Mouse (Mus musculus) v-Abl transformed pro-B cells (cell line): ENCODE measurements around the gene Vmn1r199.

Experiments
- in situ Hi-C, 2 experiments: fragments of 400-800 bp; cut with MboI; formaldehyde crosslinking; loops; one replicate each; pipeline ENCODE4 v1.15.1; 2025; ENCODE audit not compliant: unreplicated experiment in 2 of 2

Gene Vmn1r199

GRCm38 (mm10) chr13:22379518-22379917, at the start of gene Vmn1r199:
Gene Vmn1r199, plus strand, starts transcription at chr13:22379818.
- in situ Hi-C loops, result loop anchor here in 1 of 2 experiments (25.0 kb wide), 2 partner anchors 317 to 1033 kb away; partner anchors contain the start of gene Abt1

GRCm38 (mm10) chr13:22333269-22333668, 46.3 kb upstream of the Vmn1r199 start:
- in situ Hi-C loops, result no loop called here

GRCm38 (mm10) chr13:22335565-22335964, 44.1 kb upstream of the Vmn1r199 start:
- in situ Hi-C loops, result no loop called here

- in situ Hi-C loops, result no loop called here
These were observed 29.6 kb upstream of the Vmn1r199 start, which contains the start of gene Vmn1r198 for GRCm38 (mm10) chr13:22350064-22350463. Gene Vmn1r198, plus strand, starts transcription at chr13:22350364.

GRCm38 (mm10) chr13:22350813-22351212, 28.8 kb upstream of the Vmn1r199 start:
- in situ Hi-C loops, result no loop called here

- in situ Hi-C loops, result loop anchor here in 1 of 2 experiments (25.0 kb wide), 2 partner anchors 319 to 1031 kb away; partner anchors contain the start of gene Abt1
These were observed 1.5 kb downstream of the Vmn1r199 start for GRCm38 (mm10) chr13:22381128-22381527.

- in situ Hi-C loops, result loop anchor here in 1 of 2 experiments (25.0 kb wide), 2 partner anchors 321 to 1029 kb away; partner anchors contain the start of gene Abt1
These were observed 3.8 kb downstream of the Vmn1r199 start for GRCm38 (mm10) chr13:22383401-22383800.

- in situ Hi-C loops, result loop anchor here in 1 of 2 experiments (25.0 kb wide), 2 partner anchors 325 to 1025 kb away; partner anchors contain the start of gene Abt1
These were observed 7.4 kb downstream of the Vmn1r199 start for GRCm38 (mm10) chr13:22387050-22387449.

GRCm38 (mm10) chr13:22390073-22390472, 10.5 kb downstream of the Vmn1r199 start, which contains the start of gene Vmn1r200:
Gene Vmn1r200, plus strand, starts transcription at chr13:22390373.
- in situ Hi-C loops, result loop anchor here (10.0 to 25.0 kb wide), 3 partner anchors 328 to 1022 kb away; partner anchors contain the start of genes Abt1 (in 1 of the 2), Hist1h2ag (in 1 of the 2), Hist1h2bj (in 1 of the 2) and Hist1h4i (in 1 of the 2)

GRCm38 (mm10) chr13:22402978-22403377, 23.4 kb downstream of the Vmn1r199 start:
- in situ Hi-C loops, result no loop called here
